Mouse (Mus musculus) c-Kit-positive CD71-positive TER-119-negative erythroid progenitor cells, embryonic 14.5 days (primary cell): ENCODE results near the gene Lyplal1.
A peak's percentile ranks its signal among the peaks of the same experiment; 100 is the strongest.

ENCODE experiments used
- DNase-seq: peaks from one replicate; pipeline ENCODE4 v3.0.0-alpha.2; 2013; ENCODE audit warnings: low read depth

Gene Lyplal1

DNA sequence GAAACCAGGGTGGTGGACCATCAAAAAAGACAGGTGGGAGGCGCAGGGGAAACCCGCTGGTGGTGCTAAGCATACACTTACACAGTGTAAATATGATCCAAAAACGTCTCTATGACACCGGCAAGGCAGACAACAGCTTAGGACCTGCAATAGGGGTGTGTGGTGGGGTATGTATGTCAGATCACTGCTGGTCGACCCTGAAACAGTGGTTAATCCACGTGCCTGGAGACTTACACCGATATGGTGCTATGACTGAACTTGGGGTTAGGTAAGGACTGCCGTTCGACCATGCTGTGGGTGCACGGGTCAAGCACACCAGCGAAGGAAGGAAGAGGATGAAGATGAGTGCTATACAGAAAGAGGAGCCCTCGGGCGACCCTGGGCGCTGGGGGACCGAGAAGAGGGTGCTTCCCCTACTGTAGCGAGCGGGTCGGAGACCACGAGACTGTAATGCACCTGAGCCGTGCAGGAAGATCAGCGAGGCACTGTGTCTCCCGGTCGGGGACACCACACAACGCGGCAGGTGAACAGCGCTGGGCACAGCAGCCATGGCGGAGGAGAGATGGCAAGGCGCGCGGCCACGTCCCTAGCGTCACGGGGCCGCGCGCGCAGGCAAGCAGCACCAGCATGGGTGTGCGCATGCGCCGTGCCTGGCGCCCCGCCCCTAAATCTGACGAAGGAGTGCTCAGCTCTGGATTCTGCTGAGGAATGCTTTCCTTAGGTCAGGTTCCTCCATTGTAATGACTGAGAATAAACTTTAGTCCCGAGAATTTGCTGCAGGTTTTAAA is at the start of gene Lyplal1:
Gene Lyplal1, minus strand, starts transcription at position 610 of the 788 bp plus-strand sequence.
- peak; percentile 64 for DNase-seq

DNA sequence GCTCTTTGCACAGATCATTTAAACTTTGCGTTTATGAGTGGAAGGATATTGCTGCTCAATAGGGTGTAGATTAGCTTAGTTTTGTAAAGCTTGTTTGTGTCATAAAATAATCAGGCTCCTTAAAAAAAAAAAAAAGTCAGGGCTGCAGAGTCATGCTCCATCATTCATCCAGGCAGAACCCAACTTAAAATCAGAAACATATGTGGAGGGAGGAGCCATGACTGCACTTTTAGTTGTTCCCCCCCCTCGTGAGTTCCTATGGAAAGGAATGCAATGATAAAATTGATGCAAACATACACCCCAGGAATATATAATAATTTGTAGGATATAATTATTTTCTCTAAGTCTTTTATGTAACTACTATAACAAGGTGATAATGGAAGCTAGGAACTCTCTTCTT is 46.5 kb upstream of the Lyplal1 start:
- DNase-seq, result no peak

DNA sequence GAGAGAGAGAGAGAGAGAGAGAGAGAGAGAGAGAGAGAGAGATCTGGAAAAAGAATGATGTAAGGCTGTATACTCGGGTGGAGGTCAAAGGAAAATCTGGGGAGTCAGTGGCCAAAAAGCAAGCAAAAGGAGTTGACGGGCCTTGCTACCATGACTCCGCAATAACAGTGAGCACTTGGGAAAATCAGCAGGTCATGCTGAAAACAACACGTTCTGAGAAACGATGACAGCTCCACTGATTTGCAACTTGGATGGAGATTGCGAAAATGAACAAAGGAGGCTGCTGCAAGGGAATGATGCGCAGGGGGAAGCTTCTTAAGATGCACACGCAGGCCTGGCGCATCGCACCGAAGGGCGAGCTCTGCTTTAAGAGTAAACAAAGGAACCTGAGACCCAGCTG is 46.1 kb upstream of the Lyplal1 start:
- DNase-seq, result no peak

DNA sequence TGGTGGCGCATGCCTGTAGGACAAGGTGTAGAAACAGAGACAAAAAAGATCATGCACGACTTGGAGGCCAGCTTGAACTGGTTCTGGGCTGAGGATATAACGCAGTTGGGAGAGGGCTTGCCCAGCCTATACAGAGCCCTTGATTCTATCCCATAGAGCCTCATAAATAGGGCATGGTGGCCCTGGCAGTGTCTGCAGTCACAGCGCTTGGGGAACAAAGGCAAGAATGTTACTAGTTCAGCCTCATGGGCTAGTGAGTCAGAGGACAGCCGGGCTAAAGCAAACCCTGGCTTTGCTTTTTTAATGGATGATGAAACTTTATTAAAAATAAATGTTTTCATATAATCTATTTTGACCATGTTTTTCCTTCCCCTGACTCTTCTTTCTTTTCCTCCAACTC is 33.3 kb upstream of the Lyplal1 start:
- no peak for DNase-seq

DNA sequence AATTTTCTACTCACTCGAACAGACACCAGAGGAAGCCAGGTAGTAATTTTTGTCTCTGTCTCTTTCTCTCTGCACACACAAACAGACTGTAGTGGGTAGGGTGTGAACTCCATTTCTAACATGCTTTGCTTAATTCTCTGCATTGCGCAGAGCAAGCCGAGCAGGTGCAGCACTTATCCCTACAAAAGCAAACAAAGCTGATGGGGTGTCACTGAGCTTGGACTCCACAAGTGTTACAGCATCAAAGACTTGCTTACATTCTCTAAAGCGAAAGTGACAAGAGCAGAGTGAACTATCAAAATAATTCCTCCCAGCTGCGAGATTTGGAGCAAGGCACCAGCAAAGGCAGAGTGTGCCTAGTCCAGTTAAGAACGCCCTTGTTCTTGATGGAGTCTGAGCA is 28.3 kb upstream of the Lyplal1 start:
- DNase-seq, result no peak

DNA sequence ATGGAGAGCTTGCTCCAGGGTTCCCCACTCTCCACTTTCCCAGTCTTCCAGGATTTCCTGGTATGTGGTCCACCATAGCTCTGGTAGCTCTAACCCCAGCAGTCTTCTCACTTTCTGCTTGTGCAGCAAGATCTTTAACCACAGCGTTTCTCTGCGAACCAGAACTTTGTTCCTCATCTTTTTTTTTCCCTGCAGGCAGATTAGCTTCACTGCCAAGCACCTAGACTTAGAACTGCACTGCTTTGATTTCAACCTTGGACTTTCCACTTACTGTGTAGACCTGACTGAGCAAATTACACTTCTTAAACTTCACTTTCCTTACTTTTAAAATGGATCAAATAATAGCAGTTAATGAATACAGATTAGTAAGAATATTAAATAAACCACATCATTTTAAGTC is 23.1 kb upstream of the Lyplal1 start:
- DNase-seq, result no peak

DNA sequence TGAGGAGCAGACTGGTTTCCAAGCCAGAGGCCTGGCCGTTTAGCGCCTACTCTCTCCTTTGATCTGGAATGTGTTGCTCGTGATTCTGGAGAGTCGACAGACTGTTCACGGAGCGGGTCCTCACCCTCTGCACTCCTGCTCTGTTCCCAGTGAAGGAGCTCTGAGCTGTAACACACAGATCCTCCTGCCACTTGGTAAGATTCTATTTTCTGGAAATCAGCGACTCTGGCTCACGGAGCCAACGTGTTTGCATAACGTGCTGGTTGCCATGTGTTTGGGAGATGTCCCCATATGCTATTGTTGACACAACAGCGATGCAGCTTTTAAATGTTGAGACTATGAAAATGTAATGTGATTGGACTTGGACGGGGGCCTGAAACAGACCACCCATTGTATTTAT is 20.8 kb upstream of the Lyplal1 start:
- no peak for DNase-seq

DNA sequence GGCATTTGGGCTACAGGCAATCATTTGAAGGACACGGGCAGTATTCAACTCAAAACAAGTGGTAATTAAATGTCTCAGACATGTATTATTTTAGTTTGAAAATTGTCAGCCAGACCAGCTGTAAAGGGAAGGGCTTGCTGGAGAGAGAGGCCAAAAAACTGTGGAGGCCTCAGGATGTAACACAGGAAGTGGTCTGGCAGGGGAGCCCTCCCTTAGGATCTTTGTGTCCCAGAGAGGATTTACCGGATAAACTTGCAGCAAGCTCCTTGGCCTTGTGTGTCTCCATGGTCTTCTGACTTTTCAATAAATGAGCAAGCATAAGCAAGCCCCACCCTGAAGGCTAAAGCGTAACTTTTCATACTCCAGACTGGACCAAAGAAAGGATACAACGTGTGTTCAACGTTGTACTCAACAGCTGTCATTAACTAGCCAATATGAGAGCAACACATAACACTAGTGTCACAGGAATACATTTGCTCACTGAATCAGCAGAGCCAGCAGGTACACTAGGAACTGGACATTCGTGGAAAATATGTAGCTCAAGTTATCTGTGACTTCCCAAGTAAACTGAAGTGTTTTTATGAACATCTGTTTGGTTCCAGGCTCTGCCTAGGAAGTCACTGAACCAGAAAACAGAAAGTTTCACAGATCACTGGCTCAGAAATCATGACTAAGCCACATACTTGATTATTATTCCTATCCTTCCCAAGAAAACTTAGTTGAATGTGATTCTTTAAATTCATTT is 19.7 kb upstream of the Lyplal1 start:
- DNase-seq, result no peak

DNA sequence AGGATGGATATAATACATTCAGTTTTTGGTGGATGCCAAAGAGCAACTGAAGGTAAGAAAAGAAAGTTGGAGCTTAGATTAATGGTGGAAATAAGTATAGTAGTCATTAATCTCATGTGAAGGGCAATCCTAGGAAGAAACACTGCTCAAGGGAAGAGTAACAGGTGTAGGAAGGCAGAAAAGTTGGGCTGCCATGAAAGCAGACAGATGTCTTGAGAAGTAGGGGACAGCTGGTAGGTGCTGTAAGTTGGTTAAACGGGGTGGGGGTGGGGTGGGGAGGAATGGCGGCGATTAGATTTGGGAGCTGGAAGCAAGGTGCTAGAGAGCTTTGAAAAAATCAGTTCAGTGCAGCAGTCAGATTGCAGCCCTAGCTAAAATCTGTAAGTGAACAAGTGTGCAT is 14.4 kb upstream of the Lyplal1 start:
- no peak for DNase-seq

- no peak for DNase-seq
Observed at GRCm38 (mm10) chr1:186128940-186129339, 11.8 kb upstream of the Lyplal1 start.

GRCm38 (mm10) chr1:186126313-186126862 is 9.3 kb upstream of the Lyplal1 start:
- no peak for DNase-seq

DNA sequence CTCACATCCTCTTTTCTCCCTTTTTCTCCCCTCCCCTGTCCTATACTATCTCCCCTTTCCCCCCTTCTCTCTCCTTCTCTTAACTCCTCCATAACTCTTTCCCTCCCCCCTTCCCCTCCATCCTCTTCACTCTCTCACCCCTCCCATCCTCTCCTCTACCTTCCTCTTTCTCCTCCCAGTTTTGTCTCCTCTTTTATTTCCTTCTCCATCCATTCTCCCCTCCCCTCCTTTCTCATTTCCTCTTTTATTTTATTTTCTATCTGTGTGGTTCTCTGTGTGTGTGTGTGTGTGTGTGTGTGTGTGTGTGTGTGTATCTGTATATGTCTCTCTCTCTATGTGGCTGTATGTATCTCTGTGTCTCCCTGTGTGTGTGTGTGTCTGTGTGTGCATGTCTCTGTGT is 6.6 kb upstream of the Lyplal1 start:
- no peak for DNase-seq

DNA sequence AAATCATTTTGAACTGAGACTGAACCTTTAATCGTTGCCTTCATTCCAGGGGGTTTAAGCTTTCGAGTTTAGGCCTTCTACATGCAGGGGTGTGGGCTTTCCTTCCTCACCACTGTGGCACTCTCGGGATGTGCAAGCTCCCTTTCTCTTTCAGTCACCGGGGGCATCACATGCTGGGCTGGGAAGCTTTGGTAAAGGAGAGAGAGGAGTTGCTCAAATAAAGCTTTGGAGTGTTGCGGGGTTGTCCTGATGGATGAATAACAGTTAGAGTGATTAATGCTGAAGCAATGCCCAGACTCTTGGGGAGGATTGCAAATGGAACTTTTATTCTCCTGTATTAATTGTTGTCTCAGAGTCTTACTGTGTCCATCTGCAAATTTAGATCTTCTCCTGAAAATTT is 2.7 kb upstream of the Lyplal1 start:
- DNase-seq, result no peak

- DNase-seq, result peak; percentile 9
Observed at GRCm38 (mm10) chr1:186116086-186116600, 967 bp downstream of the Lyplal1 start.

DNA sequence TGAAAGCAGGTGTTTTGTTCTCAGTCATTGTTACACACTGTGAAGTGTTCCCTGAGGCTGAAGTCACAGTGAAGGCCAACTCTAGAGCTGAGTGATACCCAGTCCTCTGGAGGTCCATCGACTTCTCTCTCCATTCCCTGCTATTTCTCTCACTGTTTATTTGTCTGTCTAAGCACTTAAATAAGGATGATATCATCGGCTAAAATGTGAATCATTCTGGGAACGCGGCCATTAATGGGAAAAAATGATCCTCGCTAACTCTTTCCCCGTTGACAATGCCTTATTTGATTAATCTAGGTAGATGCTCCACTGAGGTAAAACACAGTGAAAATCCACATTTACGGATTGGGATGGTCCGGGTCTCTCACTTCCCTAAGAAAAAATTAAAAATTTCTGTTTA is 14.8 kb downstream of the Lyplal1 start:
- no peak for DNase-seq

- no peak for DNase-seq
Observed at GRCm38 (mm10) chr1:186066266-186066897, 50.7 kb downstream of the Lyplal1 start.

DNA sequence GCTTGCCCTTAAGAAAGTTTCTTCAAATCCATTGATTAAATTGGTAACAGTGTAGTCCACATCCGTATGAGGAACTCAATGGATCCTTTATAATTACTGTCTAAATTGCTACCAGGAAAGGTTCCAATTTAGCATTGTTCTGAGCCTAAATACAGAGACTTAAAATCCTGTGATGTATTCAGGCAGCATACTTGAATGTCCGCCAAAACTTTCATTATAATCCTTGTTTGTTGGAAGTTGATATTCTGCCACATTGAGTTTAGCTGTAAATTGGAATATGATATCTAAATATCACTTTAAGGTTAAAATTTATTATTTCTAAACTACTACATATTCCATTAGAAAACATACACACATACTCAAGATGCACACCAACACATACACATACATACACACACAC is 57.1 kb downstream of the Lyplal1 start:
- no peak for DNase-seq

GRCm38 (mm10) chr1:186054227-186054626 is 62.9 kb downstream of the Lyplal1 start:
- DNase-seq, result no peak

GRCm38 (mm10) chr1:186053280-186054043 is 63.6 kb downstream of the Lyplal1 start:
- DNase-seq, result no peak

DNA sequence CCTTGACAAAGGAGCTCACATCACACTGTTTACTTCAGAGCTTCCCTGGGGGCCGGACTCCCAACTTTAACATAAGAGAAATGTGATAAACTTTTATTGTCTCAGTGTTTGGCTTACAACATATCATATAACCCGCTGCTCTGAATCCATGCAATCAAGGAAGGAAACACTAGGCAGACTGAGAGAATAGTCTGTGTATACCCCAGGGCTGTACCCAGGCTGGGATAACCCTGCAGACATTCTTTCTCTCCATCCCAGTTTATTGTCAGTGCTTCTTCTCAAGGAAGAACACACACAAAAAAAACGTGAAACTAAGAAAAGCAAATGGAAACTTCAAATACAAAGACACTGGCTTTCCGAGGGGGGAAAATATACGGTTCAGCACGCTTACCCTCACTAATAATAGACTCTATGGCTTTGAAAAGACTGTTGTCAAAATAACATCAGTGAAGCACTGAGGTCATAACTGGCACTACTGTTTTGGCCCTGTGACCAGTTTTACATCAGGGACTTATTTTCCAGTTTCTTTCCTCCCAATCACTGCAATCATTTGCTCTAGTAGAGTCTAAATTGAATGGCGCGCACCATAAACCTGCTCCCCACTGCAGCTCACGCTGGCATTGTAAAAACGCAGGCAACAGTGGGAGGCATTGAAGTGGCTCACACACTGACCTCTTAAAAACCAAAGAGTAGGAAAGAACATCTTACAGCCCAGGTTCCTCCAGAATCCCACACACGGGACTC is 73.2 kb downstream of the Lyplal1 start:
- DNase-seq, result no peak

- no peak for DNase-seq
Observed at GRCm38 (mm10) chr1:186041841-186042240, 75.3 kb downstream of the Lyplal1 start.
